Mouse (Mus musculus): ENCODE results near the gene Reps2. TPM values are rescaled to one million over a fixed set of nuclear protein-coding genes. Genes with fewer than 3 reads are reported as not detected.
A peak's percentile ranks its signal among the peaks of the same experiment; 100 is the strongest.

The Reps2 gene
- polyA plus RNA-seq, 1 experiment from 2014 or later, result 5.1 TPM

GRCm38 (mm10) chrX:162651125-162651524 lies 7.7 kb upstream of the Reps2 start:
- no peaks in the 10 kb centered on the region for H3K27me3 ChIP-seq (ENCODE audit: control insufficient read depth, insufficient read depth, low read depth, low read length)
- H3K36me3 ChIP-seq (ENCODE audit: control insufficient read depth, insufficient read depth, low read length), result no peaks in the 10 kb centered on the region
- no peak overlapping the region for H3K4me2 ChIP-seq (ENCODE audit: low read length)
- H3K27ac ChIP-seq (ENCODE audit: low read length), result no peak overlapping the region
- no peaks in the 10 kb centered on the region for H3K9me3 ChIP-seq (replicated peaks; ENCODE audit: control insufficient read depth, low read length, poor library complexity, severe bottlenecking)
- H3K9ac ChIP-seq (ENCODE audit: low read depth, low read length), result no peak overlapping the region
- no peaks in the 10 kb centered on the region for H3K4me1 ChIP-seq (ENCODE audit: control insufficient read depth, insufficient read depth, low read length)
- no peak overlapping the region for H3K4me3 ChIP-seq (ENCODE audit: low read depth, low read length)
- no peak for ATAC-seq

- Histone ChIP-seq H3K4me1 (ENCODE audit: control insufficient read depth, insufficient read depth, low read length) (no peaks in the 10 kb centered on the region; the same call in 1 of the 2 replicates), H3K27me3 (ENCODE audit: control insufficient read depth, insufficient read depth, low read depth, low read length) (no peaks in the 10 kb centered on the region; the same call in 1 of the 2 replicates), H3K9ac (ENCODE audit: low read depth, low read length) (peak overlapping the region; percentile 78; the same call in 1 of the 2 replicates), H3K36me3 (ENCODE audit: control insufficient read depth, insufficient read depth, low read length) (no peaks in the 10 kb centered on the region), H3K27ac (ENCODE audit: low read length) (no peak overlapping the region), H3K4me2 (ENCODE audit: low read length) (peak overlapping the region; percentile 67), H3K9me3 (replicated peaks; ENCODE audit: control insufficient read depth, low read length, poor library complexity, severe bottlenecking) (no peaks in the 10 kb centered on the region), H3K4me3 (ENCODE audit: low read depth, low read length) (peak overlapping the region; percentile 61)
- WGBS, result 31% methylated on average over 4 of the region's 4 CpGs
- no peak for ATAC-seq
These were observed 292 bp upstream of the Reps2 start for GRCm38 (mm10) chrX:162643789-162644092.

- no peaks in the 10 kb centered on the region for H3K36me3 ChIP-seq (ENCODE audit: control insufficient read depth, insufficient read depth, low read length)
- peak overlapping the region; percentile 67 for H3K4me2 ChIP-seq (ENCODE audit: low read length)
- no peaks in the 10 kb centered on the region; the same call in 1 of the 2 replicates for H3K4me1 ChIP-seq (ENCODE audit: control insufficient read depth, insufficient read depth, low read length)
- H3K27me3 ChIP-seq (ENCODE audit: control insufficient read depth, insufficient read depth, low read depth, low read length), result no peaks in the 10 kb centered on the region; the same call in 1 of the 2 replicates
- H3K27ac ChIP-seq (ENCODE audit: low read length), result no peak overlapping the region
- WGBS, result 48% methylated on average over 11 of the region's 11 CpGs
- peak overlapping the region; percentile 78; the same call in 1 of the 2 replicates for H3K9ac ChIP-seq (ENCODE audit: low read depth, low read length)
- ATAC-seq, result peak; percentile 32
- H3K4me3 ChIP-seq (ENCODE audit: low read depth, low read length), result peak overlapping the region; percentile 61
- H3K9me3 ChIP-seq (replicated peaks; ENCODE audit: control insufficient read depth, low read length, poor library complexity, severe bottlenecking), result no peaks in the 10 kb centered on the region
These were observed 903 bp downstream of the Reps2 start for GRCm38 (mm10) chrX:162642402-162643090.

- no peak overlapping the region for H3K27ac ChIP-seq (ENCODE audit: low read length)
- no peak overlapping the region for H3K9ac ChIP-seq (ENCODE audit: low read depth, low read length)
- peak overlapping the region; percentile 67 for H3K4me2 ChIP-seq (ENCODE audit: low read length)
- WGBS, result 74% methylated on average over 4 of the region's 4 CpGs
- H3K4me3 ChIP-seq (ENCODE audit: low read depth, low read length), result peak overlapping the region; percentile 61; the same call in 1 of the 2 replicates
- no peaks in the 10 kb centered on the region; the same call in 1 of the 2 replicates for H3K27me3 ChIP-seq (ENCODE audit: control insufficient read depth, insufficient read depth, low read depth, low read length)
- no peak for ATAC-seq
- no peaks in the 10 kb centered on the region for H3K9me3 ChIP-seq (replicated peaks; ENCODE audit: control insufficient read depth, low read length, poor library complexity, severe bottlenecking)
- H3K4me1 ChIP-seq (ENCODE audit: control insufficient read depth, insufficient read depth, low read length), result no peaks in the 10 kb centered on the region; the same call in 1 of the 2 replicates
- H3K36me3 ChIP-seq (ENCODE audit: control insufficient read depth, insufficient read depth, low read length), result no peaks in the 10 kb centered on the region
These were observed 1.7 kb downstream of the Reps2 start for GRCm38 (mm10) chrX:162641764-162642163.

- no peaks in the 10 kb centered on the region for H3K36me3 ChIP-seq (ENCODE audit: control insufficient read depth, insufficient read depth, low read length)
- 64% methylated on average over 2 of the region's 2 CpGs for WGBS
- no peaks in the 10 kb centered on the region for H3K4me1 ChIP-seq (ENCODE audit: control insufficient read depth, insufficient read depth, low read length)
- no peak overlapping the region for H3K9ac ChIP-seq (ENCODE audit: low read depth, low read length)
- H3K27me3 ChIP-seq (ENCODE audit: control insufficient read depth, insufficient read depth, low read depth, low read length), result peaks cover 4% of the 10 kb centered on the region; the same call in 1 of the 2 replicates
- H3K27ac ChIP-seq (ENCODE audit: low read length), result no peak overlapping the region
- no peak overlapping the region for H3K4me3 ChIP-seq (ENCODE audit: low read depth, low read length)
- H3K9me3 ChIP-seq (replicated peaks; ENCODE audit: control insufficient read depth, low read length, poor library complexity, severe bottlenecking), result no peaks in the 10 kb centered on the region
- ATAC-seq, result no peak
- no peak overlapping the region for H3K4me2 ChIP-seq (ENCODE audit: low read length)
These were observed 8.3 kb downstream of the Reps2 start for GRCm38 (mm10) chrX:162635159-162635558.

- H3K4me1 ChIP-seq (ENCODE audit: control insufficient read depth, insufficient read depth, low read length), result peaks cover 6% of the 10 kb centered on the region; the same call in 1 of the 2 replicates
These were observed 21.4 kb downstream of the Reps2 start for GRCm38 (mm10) chrX:162622091-162622437.

GRCm38 (mm10) chrX:162621194-162622090 lies 22.0 kb downstream of the Reps2 start:
- H3K27me3 ChIP-seq (ENCODE audit: control insufficient read depth, insufficient read depth, low read depth, low read length), result no peaks in the 10 kb centered on the region
- H3K27ac ChIP-seq (ENCODE audit: low read length), result peak overlapping the region; percentile 82
- no peaks in the 10 kb centered on the region for H3K9me3 ChIP-seq (replicated peaks; ENCODE audit: control insufficient read depth, low read length, poor library complexity, severe bottlenecking)
- H3K4me2 ChIP-seq (ENCODE audit: low read length), result no peak overlapping the region
- H3K4me1 ChIP-seq (ENCODE audit: control insufficient read depth, insufficient read depth, low read length), result peaks cover 6% of the 10 kb centered on the region; the same call in 1 of the 2 replicates
- ATAC-seq, result peak; percentile 97
- no peak overlapping the region for H3K9ac ChIP-seq (ENCODE audit: low read depth, low read length)
- 60% methylated on average over 5 of the region's 5 CpGs for WGBS
- no peaks in the 10 kb centered on the region for H3K36me3 ChIP-seq (ENCODE audit: control insufficient read depth, insufficient read depth, low read length)
- H3K4me3 ChIP-seq (ENCODE audit: low read depth, low read length), result no peak overlapping the region

More at GRCm38 (mm10) chrX:162622091-162622437, 21.4 kb downstream of the Reps2 start:
- Histone ChIP-seq H3K9ac (ENCODE audit: low read depth, low read length) (no peak overlapping the region), H3K9me3 (replicated peaks; ENCODE audit: control insufficient read depth, low read length, poor library complexity, severe bottlenecking) (no peaks in the 10 kb centered on the region), H3K27me3 (ENCODE audit: control insufficient read depth, insufficient read depth, low read depth, low read length) (no peaks in the 10 kb centered on the region), H3K36me3 (ENCODE audit: control insufficient read depth, insufficient read depth, low read length) (no peaks in the 10 kb centered on the region), H3K4me3 (ENCODE audit: low read depth, low read length) (no peak overlapping the region), H3K4me2 (ENCODE audit: low read length) (no peak overlapping the region), H3K27ac (ENCODE audit: low read length) (peak overlapping the region; percentile 72)
- ATAC-seq, result peak; percentile 72
- 38% methylated on average over 1 of the region's 1 CpGs for WGBS

- WGBS, result 78% methylated on average over 2 of the region's 2 CpGs
- no peaks in the 10 kb centered on the region for H3K36me3 ChIP-seq (ENCODE audit: control insufficient read depth, insufficient read depth, low read length)
- no peaks in the 10 kb centered on the region for H3K9me3 ChIP-seq (replicated peaks; ENCODE audit: control insufficient read depth, low read length, poor library complexity, severe bottlenecking)
- peaks cover 3% of the 10 kb centered on the region; the same call in 1 of the 2 replicates for H3K27me3 ChIP-seq (ENCODE audit: control insufficient read depth, insufficient read depth, low read depth, low read length)
- H3K9ac ChIP-seq (ENCODE audit: low read depth, low read length), result no peak overlapping the region
- no peak overlapping the region for H3K4me2 ChIP-seq (ENCODE audit: low read length)
- H3K4me1 ChIP-seq (ENCODE audit: control insufficient read depth, insufficient read depth, low read length), result peaks cover 6% of the 10 kb centered on the region; the same call in 1 of the 2 replicates
- no peak overlapping the region for H3K27ac ChIP-seq (ENCODE audit: low read length)
- ATAC-seq, result no peak
- no peak overlapping the region for H3K4me3 ChIP-seq (ENCODE audit: low read depth, low read length)
These were observed 23.7 kb downstream of the Reps2 start for GRCm38 (mm10) chrX:162619705-162620104.

GRCm38 (mm10) chrX:162618547-162618946 lies 24.9 kb downstream of the Reps2 start:
- WGBS, result 94% methylated on average over 3 of the region's 3 CpGs
- H3K4me2 ChIP-seq (ENCODE audit: low read length), result no peak overlapping the region
- H3K4me1 ChIP-seq (ENCODE audit: control insufficient read depth, insufficient read depth, low read length), result peaks cover 6% of the 10 kb centered on the region; the same call in 1 of the 2 replicates
- H3K9me3 ChIP-seq (replicated peaks; ENCODE audit: control insufficient read depth, low read length, poor library complexity, severe bottlenecking), result no peaks in the 10 kb centered on the region
- no peak overlapping the region for H3K27ac ChIP-seq (ENCODE audit: low read length)
- H3K9ac ChIP-seq (ENCODE audit: low read depth, low read length), result no peak overlapping the region
- no peak for ATAC-seq
- H3K27me3 ChIP-seq (ENCODE audit: control insufficient read depth, insufficient read depth, low read depth, low read length), result peaks cover 3% of the 10 kb centered on the region; the same call in 1 of the 2 replicates
- H3K4me3 ChIP-seq (ENCODE audit: low read depth, low read length), result no peak overlapping the region
- H3K36me3 ChIP-seq (ENCODE audit: control insufficient read depth, insufficient read depth, low read length), result no peaks in the 10 kb centered on the region

Data from midbrain, embryonic 16.5 days (tissue).